Mouse (Mus musculus) hindbrain, embryonic 13.5 days (tissue): ENCODE measurements around the gene Dhrs7c. TPM values are rescaled to one million over a fixed set of nuclear protein-coding genes. Genes with fewer than 3 reads are reported as not detected.

Source experiments
- ATAC-seq: fragments of 200-750 bp; cut with Nextera tagmentation; 2 replicates; pipeline ENCODE4 v1.8.0; 2017; ENCODE audit warnings: moderate TSS enrichment; ENCODE audit not compliant: low FRiP score
- H3K27ac ChIP-seq: fragments of 300-500 bp; sonication (generic); 2 replicates; pipeline ENCODE4 v1.5.1; 2015; ENCODE audit warnings: inconsistent platforms, mild to moderate bottlenecking, moderate library complexity
- H3K27me3 ChIP-seq: fragments of 300-500 bp; sonication (generic); 2 replicates; pipeline ENCODE4 v1.6.1; 2015; ENCODE audit warnings: mild to moderate bottlenecking, inconsistent platforms
- H3K36me3 ChIP-seq: fragments of 300-500 bp; sonication (generic); 2 replicates; pipeline ENCODE4 v1.6.1; 2015; ENCODE audit warnings: mild to moderate bottlenecking, inconsistent platforms
- H3K4me1 ChIP-seq: fragments of 300-500 bp; sonication (generic); replicated peaks from 2 replicates; pipeline ENCODE4 v1.6.1; 2015; ENCODE audit warnings: inconsistent platforms
- H3K4me2 ChIP-seq: fragments of 300-500 bp; sonication (generic); 2 replicates; pipeline ENCODE4 v1.6.1; 2015; ENCODE audit warnings: inconsistent platforms, mild to moderate bottlenecking, moderate library complexity
- H3K4me3 ChIP-seq: fragments of 300-500 bp; sonication (generic); 2 replicates; pipeline ENCODE4 v1.5.1; 2015; ENCODE audit warnings: mild to moderate bottlenecking, inconsistent platforms
- H3K9ac ChIP-seq: fragments of 300-500 bp; sonication (generic); 2 replicates; pipeline ENCODE4 v1.6.1; 2015; ENCODE audit warnings: mild to moderate bottlenecking, inconsistent platforms
- H3K9me3 ChIP-seq: fragments of 300-500 bp; sonication (generic); 2 replicates; pipeline ENCODE4 v1.6.1; 2016; ENCODE audit warnings: inconsistent platforms
- WGBS: fragments of 180-500 bp; shearing (Covaris S2); methylation state at CpG from one replicate; pipeline ENCODE4 v1.1.7; 2015; 5-methylcytosine and 5-hydroxymethylcytosine counted together
- polyA plus RNA-seq: library from polyadenylated mRNA; unstranded; fragments of >200 nt; fragmentation: Nextera tagmentation; extraction: Ambion mirVana; gene quantifications from 2 replicates; pipeline ENCODE4 v1.2.1, GENCODE M21; 2015

Dhrs7c gene
- polyA plus RNA-seq: not detected in 2 replicates

DNA sequence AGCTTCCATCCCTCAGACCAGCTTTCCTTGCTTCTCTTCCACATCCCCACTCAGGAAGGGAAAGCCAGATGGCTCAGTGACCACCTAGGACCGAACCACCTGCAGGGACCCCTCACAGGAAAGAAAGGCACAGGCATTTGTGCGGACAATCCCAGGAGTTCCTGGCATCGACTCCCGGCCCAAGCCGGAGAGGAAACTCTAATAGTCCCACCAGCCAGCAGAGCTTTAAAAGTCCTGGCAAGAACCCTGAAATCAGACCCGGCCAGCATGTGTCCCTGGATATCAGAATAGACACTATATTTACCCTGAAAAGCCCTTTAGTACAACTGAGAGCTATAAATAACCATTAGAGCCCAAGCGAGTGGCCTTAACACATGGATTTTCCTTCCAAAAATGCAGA lies at the start of gene Dhrs7c:
Dhrs7c (plus strand) TSS at position 257 of the 400 bp plus-strand sequence.
- no peak within 1 kb of the TSS for H3K27ac ChIP-seq
- H3K27me3 ChIP-seq: no peaks in the 10 kb centered on the region
- WGBS: 79% methylated on average over 7 of the region's 7 CpGs
- no peak within 1 kb of the TSS for H3K9ac ChIP-seq
- H3K4me1 ChIP-seq: no peaks in the 10 kb centered on the region
- H3K9me3 ChIP-seq: no peaks in the 10 kb centered on the region
- H3K4me3 ChIP-seq: no peak within 1 kb of the TSS
- no peak for ATAC-seq
- H3K4me2 ChIP-seq: no peak within 1 kb of the TSS
- no peaks in the 10 kb centered on the region for H3K36me3 ChIP-seq

GRCm38 (mm10) chr11:67756287-67756686 lies 41.7 kb upstream of the Dhrs7c start:
- no peak overlapping the region for H3K4me3 ChIP-seq
- no peaks in the 10 kb centered on the region for H3K36me3 ChIP-seq
- H3K4me1 ChIP-seq: no peaks in the 10 kb centered on the region
- no peak overlapping the region for H3K4me2 ChIP-seq
- no peaks in the 10 kb centered on the region for H3K27me3 ChIP-seq
- no peaks in the 10 kb centered on the region for H3K9me3 ChIP-seq
- H3K9ac ChIP-seq: no peak overlapping the region
- H3K27ac ChIP-seq: no peak overlapping the region
- WGBS: 90% methylated on average over 1 of the region's 1 CpGs
- ATAC-seq: no peak

- H3K4me2 ChIP-seq: no peak overlapping the region
- no peaks in the 10 kb centered on the region for H3K27me3 ChIP-seq
These were observed 40.4 kb upstream of the Dhrs7c start for GRCm38 (mm10) chr11:67757373-67758167.

DNA sequence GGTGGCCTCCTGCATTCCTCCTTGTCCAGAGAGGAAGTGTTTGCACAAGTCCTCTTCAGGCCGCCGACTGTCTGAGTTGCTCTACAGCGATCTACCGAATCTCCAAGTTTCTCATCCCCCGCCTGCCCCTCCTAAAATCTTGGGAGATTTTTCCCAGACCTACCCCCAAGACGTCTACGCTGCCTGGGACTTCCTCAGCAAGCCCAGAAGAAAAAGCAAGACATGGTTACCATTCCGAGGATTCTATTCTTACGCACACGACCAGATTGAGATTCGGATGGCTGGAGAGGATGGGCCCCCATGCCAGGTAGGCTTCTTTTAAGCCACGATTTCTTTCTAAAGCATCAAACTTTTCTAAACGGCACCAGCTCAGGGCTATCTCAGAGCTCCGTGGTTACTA lies 26.9 kb upstream of the Dhrs7c start, which contains the start of gene Glp2r:
Glp2r (minus strand) TSS at position 101 of the 400 bp plus-strand sequence.
- no peak within 1 kb of the TSS for H3K4me3 ChIP-seq
- H3K36me3 ChIP-seq: no peaks in the 10 kb centered on the region
- no peak within 1 kb of the TSS for H3K9ac ChIP-seq
- H3K27me3 ChIP-seq: no peaks in the 10 kb centered on the region; the same call in 1 of the 2 replicates
- 87% methylated on average over 14 of the region's 14 CpGs for WGBS
- no peak for ATAC-seq
- no peak within 1 kb of the TSS for H3K4me2 ChIP-seq
- no peak within 1 kb of the TSS for H3K27ac ChIP-seq
- H3K9me3 ChIP-seq: no peaks in the 10 kb centered on the region
- no peaks in the 10 kb centered on the region for H3K4me1 ChIP-seq

More at GRCm38 (mm10) chr11:67757373-67758167, 40.4 kb upstream of the Dhrs7c start:
- Histone ChIP-seq H3K4me1 (no peaks in the 10 kb centered on the region), H3K9ac (no peak overlapping the region), H3K27ac (no peak overlapping the region), H3K36me3 (no peaks in the 10 kb centered on the region), H3K9me3 (no peaks in the 10 kb centered on the region), H3K4me3 (no peak overlapping the region)
- WGBS: 78% methylated on average over 15 of the region's 15 CpGs
- no peak for ATAC-seq

- no peaks in the 10 kb centered on the region; the same call in 1 of the 2 replicates for H3K27me3 ChIP-seq
- H3K4me3 ChIP-seq: no peak overlapping the region
- no peaks in the 10 kb centered on the region for H3K36me3 ChIP-seq
- ATAC-seq: no peak
- H3K9me3 ChIP-seq: no peaks in the 10 kb centered on the region
- H3K9ac ChIP-seq: no peak overlapping the region
- H3K4me2 ChIP-seq: no peak overlapping the region
- 85% methylated on average over 2 of the region's 2 CpGs for WGBS
- no peaks in the 10 kb centered on the region for H3K4me1 ChIP-seq
- no peak overlapping the region for H3K27ac ChIP-seq
These were observed 26.3 kb upstream of the Dhrs7c start for GRCm38 (mm10) chr11:67771691-67772090.

GRCm38 (mm10) chr11:67772577-67772976 lies 25.4 kb upstream of the Dhrs7c start:
- no peak overlapping the region for H3K27ac ChIP-seq
- no peaks in the 10 kb centered on the region for H3K4me1 ChIP-seq
- WGBS: 29% methylated on average over 8 of the region's 8 CpGs

GRCm38 (mm10) chr11:67774379-67774778 lies 23.6 kb upstream of the Dhrs7c start, which contains the start of gene Gsg1l2:
Gene Gsg1l2, plus strand, starts transcription at chr11:67774608.
- WGBS: 86% methylated on average over 12 of the region's 12 CpGs

More at GRCm38 (mm10) chr11:67772577-67772976, 25.4 kb upstream of the Dhrs7c start:
- H3K27me3 ChIP-seq: no peaks in the 10 kb centered on the region; the same call in 1 of the 2 replicates
- H3K36me3 ChIP-seq: no peaks in the 10 kb centered on the region
- no peak overlapping the region for H3K4me2 ChIP-seq
- no peak overlapping the region for H3K9ac ChIP-seq
- no peak overlapping the region for H3K4me3 ChIP-seq
- ATAC-seq: no peak
- no peaks in the 10 kb centered on the region for H3K9me3 ChIP-seq

GRCm38 (mm10) chr11:67790182-67790581 lies 7.8 kb upstream of the Dhrs7c start:
- Histone ChIP-seq H3K4me2 (no peak overlapping the region), H3K9ac (no peak overlapping the region)
- 86% methylated on average over 11 of the region's 11 CpGs for WGBS

More at GRCm38 (mm10) chr11:67774379-67774778, 23.6 kb upstream of the Dhrs7c start, which contains the start of gene Gsg1l2:
- Histone ChIP-seq H3K9ac (no peak within 1 kb of the TSS), H3K27ac (no peak within 1 kb of the TSS), H3K4me3 (no peak within 1 kb of the TSS), H3K36me3 (no peaks in the 10 kb centered on the region), H3K9me3 (no peaks in the 10 kb centered on the region), H3K4me2 (no peak within 1 kb of the TSS), H3K4me1 (no peaks in the 10 kb centered on the region), H3K27me3 (no peaks in the 10 kb centered on the region; the same call in 1 of the 2 replicates)
- no peak for ATAC-seq

DNA sequence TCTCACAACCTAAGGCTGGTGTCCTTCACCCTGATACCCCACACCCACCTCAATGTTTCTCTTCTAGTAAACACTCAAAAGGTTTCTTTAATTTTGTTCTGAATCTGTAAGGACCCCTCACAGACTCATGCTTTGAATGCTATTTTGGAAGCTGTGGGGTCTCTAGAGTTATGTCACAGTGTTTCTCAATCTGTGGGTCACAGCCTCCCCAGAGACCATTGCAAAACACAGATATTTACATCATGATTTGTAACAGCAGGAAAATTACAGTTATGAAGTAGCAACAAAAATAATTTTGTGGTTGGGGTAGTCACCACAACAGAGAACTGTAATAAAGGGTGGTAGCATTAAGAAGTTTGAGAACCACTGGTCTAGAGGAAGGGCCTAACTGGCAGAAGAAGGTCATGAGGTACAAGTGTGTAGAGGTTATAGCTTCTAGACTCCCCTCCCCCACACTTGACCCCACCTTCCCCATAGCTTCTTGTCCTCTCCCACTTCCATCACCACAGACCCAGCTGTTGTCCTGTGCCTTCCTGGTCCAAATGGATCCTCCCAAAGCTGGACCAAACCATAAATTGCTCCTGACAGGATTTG lies 2.2 kb downstream of the Dhrs7c start:
- Histone ChIP-seq H3K36me3 (no peaks in the 10 kb centered on the region), H3K9me3 (no peaks in the 10 kb centered on the region), H3K27me3 (no peaks in the 10 kb centered on the region), H3K4me1 (no peaks in the 10 kb centered on the region), H3K4me3 (no peak overlapping the region), H3K4me2 (no peak overlapping the region), H3K27ac (no peak overlapping the region), H3K9ac (no peak overlapping the region)
- no peak for ATAC-seq

More at GRCm38 (mm10) chr11:67790182-67790581, 7.8 kb upstream of the Dhrs7c start:
- no peaks in the 10 kb centered on the region for H3K27me3 ChIP-seq
- H3K27ac ChIP-seq: no peak overlapping the region
- no peaks in the 10 kb centered on the region for H3K9me3 ChIP-seq
- no peak overlapping the region for H3K4me3 ChIP-seq
- no peaks in the 10 kb centered on the region for H3K4me1 ChIP-seq
- no peaks in the 10 kb centered on the region for H3K36me3 ChIP-seq
- ATAC-seq: no peak

GRCm38 (mm10) chr11:67801169-67801568 lies 3.2 kb downstream of the Dhrs7c start:
- no peak overlapping the region for H3K9ac ChIP-seq
- 83% methylated on average over 8 of the region's 8 CpGs for WGBS
- no peak overlapping the region for H3K27ac ChIP-seq
- no peak overlapping the region for H3K4me2 ChIP-seq
- H3K27me3 ChIP-seq: no peaks in the 10 kb centered on the region
- no peaks in the 10 kb centered on the region for H3K4me1 ChIP-seq
- H3K36me3 ChIP-seq: no peaks in the 10 kb centered on the region
- no peaks in the 10 kb centered on the region for H3K9me3 ChIP-seq
- H3K4me3 ChIP-seq: no peak overlapping the region
- no peak for ATAC-seq

DNA sequence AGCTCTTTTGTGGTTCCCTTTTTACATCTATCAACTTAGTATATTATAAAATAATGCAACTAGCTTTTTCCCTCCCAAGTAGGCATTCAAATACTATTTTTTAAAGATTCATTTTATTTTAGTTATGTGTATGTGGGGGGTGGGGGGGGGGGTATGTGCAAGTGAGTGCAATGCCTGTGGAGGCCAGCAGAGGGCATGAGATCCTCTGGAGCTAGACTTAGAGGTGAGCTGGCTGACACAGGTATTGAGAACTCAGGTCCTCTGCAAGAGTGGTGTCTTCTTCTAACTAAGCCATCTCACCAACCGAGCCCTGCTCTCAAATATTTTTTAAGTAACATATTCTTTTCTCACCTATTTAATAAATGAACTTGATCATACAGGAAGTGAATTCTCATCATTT lies 7.6 kb downstream of the Dhrs7c start:
- no peak overlapping the region for H3K27ac ChIP-seq
- H3K27me3 ChIP-seq: no peaks in the 10 kb centered on the region
- H3K4me1 ChIP-seq: no peaks in the 10 kb centered on the region
- no peak overlapping the region for H3K4me2 ChIP-seq
- no peak for ATAC-seq
- H3K36me3 ChIP-seq: no peaks in the 10 kb centered on the region
- WGBS: 97% methylated on average over 1 of the region's 1 CpGs
- H3K4me3 ChIP-seq: no peak overlapping the region
- H3K9me3 ChIP-seq: no peaks in the 10 kb centered on the region
- H3K9ac ChIP-seq: no peak overlapping the region

DNA sequence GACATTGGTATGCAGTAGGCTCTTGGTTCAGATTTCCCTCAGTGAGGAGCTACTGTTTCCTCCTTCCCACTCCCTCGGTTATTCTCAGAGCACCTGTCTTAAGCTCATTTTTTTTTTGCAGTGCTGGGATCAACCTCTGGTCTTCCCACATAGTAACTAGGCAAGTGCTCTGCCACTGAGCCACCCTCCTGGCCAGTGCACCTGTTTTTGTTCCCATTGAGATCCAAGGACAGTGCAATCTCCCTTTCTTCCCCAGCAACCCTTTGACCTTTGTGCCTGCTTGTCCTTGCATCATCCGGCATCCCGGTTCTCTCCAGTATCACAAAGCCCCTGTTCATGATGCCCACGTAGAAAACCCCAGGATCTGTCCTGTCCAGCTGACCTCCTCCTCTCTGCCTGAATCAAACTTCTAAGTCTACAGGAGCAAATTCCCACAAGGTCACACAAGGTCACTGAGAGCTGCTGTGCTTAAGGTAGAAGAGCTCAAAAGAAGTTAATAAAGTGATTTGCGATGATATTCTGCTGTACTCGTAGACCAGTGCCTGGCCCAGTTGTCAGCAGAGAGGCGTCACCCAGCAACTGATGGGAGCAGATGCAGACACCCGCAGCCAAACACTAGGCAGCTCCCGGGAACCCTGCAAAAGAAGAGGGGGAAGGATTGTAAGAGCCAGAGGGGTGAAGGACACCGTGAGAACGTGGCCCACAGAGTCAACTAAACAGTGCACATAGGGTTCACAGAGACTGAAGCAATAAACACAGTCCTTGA lies 9.0 kb downstream of the Dhrs7c start:
- ATAC-seq: no peak
- Histone ChIP-seq H3K4me1 (no peaks in the 10 kb centered on the region), H3K9ac (no peak overlapping the region), H3K4me2 (no peak overlapping the region), H3K27me3 (no peaks in the 10 kb centered on the region), H3K9me3 (no peaks in the 10 kb centered on the region), H3K4me3 (no peak overlapping the region), H3K36me3 (no peaks in the 10 kb centered on the region), H3K27ac (no peak overlapping the region)
- WGBS: 87% methylated on average over 11 of the region's 11 CpGs
